Mouse (Mus musculus) neutrophil, adult 83 days (primary cell): Measurements from ENCODE around the gene 1700067K01Rik. TPM values are rescaled to one million over a fixed set of nuclear protein-coding genes. Genes with fewer than 3 reads are reported as not detected.

Experiments used
- total RNA-seq, 2 experiments: library from RNA; stranded (reverse); gene quantifications; one replicate each; pipeline ENCODE4 v1.2.4; 2023

Gene 1700067K01Rik
- under 1 TPM; 0.42 to 0.79 TPM for total RNA-seq

GRCm38 (mm10) chr8:84001281-84002000 is at the start of gene 1700067K01Rik:
TSS of gene 1700067K01Rik (plus strand) at chr8:84001502.

GRCm38 (mm10) chr8:83955106-83955957 is 46.0 kb upstream of the 1700067K01Rik start, which contains the start of the genes Gm10644 and Asf1b:
TSS of gene Gm10644 (minus strand) at chr8:83955205.
TSS of gene Asf1b (plus strand) at chr8:83955507.

GRCm38 (mm10) chr8:83972150-83973120 is 28.9 kb upstream of the 1700067K01Rik start, which contains the start of gene Prkaca:
TSS of gene Prkaca (plus strand) at chr8:83972993.

GRCm38 (mm10) chr8:83997511-83998141 is 3.7 kb upstream of the 1700067K01Rik start, which contains the start of gene Samd1:
TSS of gene Samd1 (plus strand) at chr8:83997672.

GRCm38 (mm10) chr8:84011705-84012498 is 10.6 kb downstream of the 1700067K01Rik start, which contains the start of gene 2210011C24Rik:
TSS of gene 2210011C24Rik (minus strand) at chr8:84012171.

GRCm38 (mm10) chr8:84021096-84021495 is 19.8 kb downstream of the 1700067K01Rik start, which contains the start of gene Palm3:
TSS of gene Palm3 (plus strand) at chr8:84021471.

GRCm38 (mm10) chr8:84042066-84042947 is 41.0 kb downstream of the 1700067K01Rik start, which contains the start of gene Il27ra:
TSS of gene Il27ra (minus strand) at chr8:84042589.

GRCm38 (mm10) chr8:84044900-84045299 is 43.6 kb downstream of the 1700067K01Rik start, which contains the start of gene Rln3:
TSS of gene Rln3 (minus strand) at chr8:84045000.

Other genes with a start within 250 kb of the 1700067K01Rik start
- 1 to 10 TPM; 3.1 to 4.0 TPM for gene Adgrl1, start 101.4 kb upstream of the 1700067K01Rik start, total RNA-seq
- gene Gm10644, start 46.3 kb upstream of the 1700067K01Rik start, total RNA-seq = under 1 TPM; 0.11 to 0.13 TPM
- 10 to 100 TPM; 52.1 to 60.7 TPM for gene Asf1b, start 46.0 kb upstream of the 1700067K01Rik start, total RNA-seq
- 10 to 100 TPM; 35.6 to 37.1 TPM for gene Prkaca, start 28.5 kb upstream of the 1700067K01Rik start, total RNA-seq
- gene Samd1, start 3.8 kb upstream of the 1700067K01Rik start, total RNA-seq = 10 to 100 TPM; 46.0 to 50.1 TPM
- not detected for gene 2210011C24Rik, start 10.7 kb downstream of the 1700067K01Rik start, total RNA-seq
- not detected for gene Palm3, start 20.0 kb downstream of the 1700067K01Rik start, total RNA-seq
- gene Il27ra, start 41.1 kb downstream of the 1700067K01Rik start, total RNA-seq = 1 to 10 TPM in 1 of 2 experiments, under 1 TPM in 1; 0.86 to 1.3 TPM
- not detected for gene Rln3, start 43.5 kb downstream of the 1700067K01Rik start, total RNA-seq
- gene Gm10643, start 63.6 kb downstream of the 1700067K01Rik start, total RNA-seq = 1 to 10 TPM; 2.6 to 4.9 TPM
- 10 to 100 TPM; 28.2 to 32.3 TPM for gene Rfx1, start 65.3 kb downstream of the 1700067K01Rik start, total RNA-seq
- gene Dcaf15, start 103.3 kb downstream of the 1700067K01Rik start, total RNA-seq = 10 to 100 TPM; 21.7 to 22.4 TPM
- under 1 TPM in 1 of 2 experiments, not detected in 1; 0.22 TPM for gene Podnl1, start 124.5 kb downstream of the 1700067K01Rik start, total RNA-seq
- gene Cc2d1a, start 146.4 kb downstream of the 1700067K01Rik start, total RNA-seq = 10 to 100 TPM; 19.3 to 22.5 TPM
- under 1 TPM; 0.79 to 0.95 TPM for gene 4930432K21Rik, start 146.5 kb downstream of the 1700067K01Rik start, total RNA-seq
- not detected for gene Nanos3, start 183.7 kb downstream of the 1700067K01Rik start, total RNA-seq
- 10 to 100 TPM; 31.3 to 32.9 TPM for gene Zswim4, start 235.6 kb downstream of the 1700067K01Rik start, total RNA-seq
- gene D8Ertd738e, start 248.2 kb downstream of the 1700067K01Rik start, total RNA-seq = 100 to 1,000 TPM; 157 to 163 TPM